20 mouse cellular contexts compared by ENCODE assay signal in the genomic region with DNA sequence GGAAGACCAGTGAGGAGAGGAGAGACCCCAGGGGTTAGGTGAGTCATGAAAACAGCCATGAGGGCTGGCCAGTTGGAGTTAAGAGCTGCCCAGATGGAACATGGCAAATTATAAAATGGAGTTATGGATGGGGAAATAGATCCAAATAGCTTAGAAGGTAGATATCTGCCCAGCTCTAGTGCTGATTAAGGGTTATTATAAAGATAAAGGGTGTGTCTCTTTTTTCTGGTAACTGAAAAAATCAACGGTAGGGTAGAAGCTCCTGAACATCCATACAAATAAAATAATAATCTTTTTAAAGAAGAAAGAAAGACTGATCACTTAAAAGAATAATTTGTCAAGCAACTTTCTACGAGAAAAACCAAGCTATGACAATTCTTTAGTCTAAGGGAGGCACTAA. TPM values are rescaled to one million over a fixed set of nuclear protein-coding genes. Genes with fewer than 3 reads are reported as not detected.
A peak's percentile ranks its signal among the peaks of the same experiment; 100 is the strongest.
DNase-seq lines count a peak whose midpoint lies in the region; ATAC-seq lines count a peak whose summit lies in the region.
"Had no signal": no experiment of that assay in that cellular context is flagged by ENCODE, and none has a peak within 500 bp of the region (broad histone marks: within the 10 kb centered on the region; RNA-seq: fewer than 3 reads in every experiment).

No protein-coding gene starts in this region.

- H3K9ac ChIP-seq in hindbrain, embryonic 14.5 days, result no peak overlapping the region
- no peak overlapping the region for H3K9ac ChIP-seq in hindbrain, embryonic 16.5 days (ENCODE audit: low read depth, low read length)
- H3K9ac ChIP-seq in neural tube, embryonic 13.5 days, result no peak overlapping the region
- peak overlapping the region; percentile 37; the same call in 1 of the 2 replicates for H3K9ac ChIP-seq in liver, embryonic 15.5 days
- H3K9ac ChIP-seq: heart, embryonic 15.5 days had no signal

- no peaks in the 10 kb centered on the region for H3K36me3 ChIP-seq in hindbrain, embryonic 14.5 days (replicated peaks; ENCODE audit: control insufficient read depth, insufficient read depth)
- no peaks in the 10 kb centered on the region for H3K36me3 ChIP-seq in hindbrain, embryonic 16.5 days (ENCODE audit: control insufficient read depth, insufficient read depth, low read length)
- H3K36me3 ChIP-seq in neural tube, embryonic 13.5 days, result peaks cover 3% of the 10 kb centered on the region; the same call in 1 of the 2 replicates
- peaks cover 45% of the 10 kb centered on the region for H3K36me3 ChIP-seq in liver, embryonic 15.5 days (replicated peaks)
- H3K36me3 ChIP-seq: heart, embryonic 15.5 days had no signal

- H3K27ac ChIP-seq in hindbrain, embryonic 14.5 days, result peak overlapping the region; percentile 44; the same call in 1 of the 2 replicates
- H3K27ac ChIP-seq in hindbrain, embryonic 16.5 days (ENCODE audit: low read depth, low read length), result no peak overlapping the region
- peak overlapping the region; percentile 71 for H3K27ac ChIP-seq in neural tube, embryonic 13.5 days (replicated peaks)
- peak overlapping the region; percentile 85 for H3K27ac ChIP-seq in liver, embryonic 15.5 days (replicated peaks)
- H3K27ac ChIP-seq: forebrain, embryonic 10.5 days; heart, embryonic 15.5 days; layer of hippocampus, adult 2 months had no signal

- peaks cover 21% of the 10 kb centered on the region for H3K4me1 ChIP-seq in hindbrain, embryonic 14.5 days (replicated peaks; ENCODE audit: control insufficient read depth, insufficient read depth, low read length)
- peaks cover 4% of the 10 kb centered on the region for H3K4me1 ChIP-seq in hindbrain, embryonic 16.5 days (ENCODE audit: control insufficient read depth, insufficient read depth, low read depth, low read length)
- peaks cover 24% of the 10 kb centered on the region for H3K4me1 ChIP-seq in neural tube, embryonic 13.5 days (replicated peaks)
- H3K4me1 ChIP-seq in liver, embryonic 15.5 days (replicated peaks), result peaks cover 76% of the 10 kb centered on the region

- H3K9me3 ChIP-seq in hindbrain, embryonic 14.5 days (ENCODE audit: control insufficient read depth, low read length), result no peaks in the 10 kb centered on the region
- no peaks in the 10 kb centered on the region for H3K9me3 ChIP-seq in hindbrain, embryonic 16.5 days (ENCODE audit: control insufficient read depth, low read length)
- no peaks in the 10 kb centered on the region for H3K9me3 ChIP-seq in neural tube, embryonic 13.5 days
- H3K9me3 ChIP-seq in liver, embryonic 15.5 days (replicated peaks), result 0 out of 2 replicates have a peak, but pooled peaks cover 2% of the 10 kb centered on the region
- H3K9me3 ChIP-seq: heart, embryonic 15.5 days had no signal

- no peak overlapping the region for H3K4me3 ChIP-seq in hindbrain, embryonic 14.5 days (replicated peaks; ENCODE audit: low read length)
- H3K4me3 ChIP-seq in hindbrain, embryonic 16.5 days (ENCODE audit: low read length), result no peak overlapping the region
- no peak overlapping the region for H3K4me3 ChIP-seq in neural tube, embryonic 13.5 days
- no peak overlapping the region for H3K4me3 ChIP-seq in liver, embryonic 15.5 days (replicated peaks)
- H3K4me3 ChIP-seq: forebrain, embryonic 10.5 days; heart, embryonic 15.5 days; layer of hippocampus, adult 2 months had no signal

- WGBS in hindbrain, embryonic 14.5 days, result 69% methylated on average over 2 of the region's 2 CpGs
- WGBS in hindbrain, embryonic 16.5 days, result 61% methylated on average over 2 of the region's 2 CpGs
- 76% methylated on average over 2 of the region's 2 CpGs for WGBS in neural tube, embryonic 13.5 days
- WGBS in liver, embryonic 15.5 days (ENCODE audit: insufficient replicate concordance), result 41% methylated on average over 2 of the region's 2 CpGs

- no peak for DNase-seq in hindbrain, embryonic 14.5 days (ENCODE audit: low spot score)
- DNase-seq in neural tube, embryonic 10.5 days (ENCODE audit: extremely low spot score, low spot score), result no peak
- no peak for DNase-seq in thymus, postnatal 10 days (ENCODE audit: low spot score in 2 of 2)
- no peak for DNase-seq in Muller cell, postnatal 12 days (ENCODE audit: inconsistent ontology term)
- DNase-seq: adrenal gland, postnatal 10 days; cerebellum, adult 9-10 months; heart, postnatal 4 days; kidney, adult 8-10 months; kidney, postnatal 14 days; lung, postnatal 10 days; right cerebral cortex, postnatal 25 days; thymus, adult 18-20 months had no signal

- H3K4me2 ChIP-seq in hindbrain, embryonic 14.5 days (replicated peaks), result no peak overlapping the region
- no peak overlapping the region for H3K4me2 ChIP-seq in hindbrain, embryonic 16.5 days (ENCODE audit: low read length)
- no peak overlapping the region for H3K4me2 ChIP-seq in neural tube, embryonic 13.5 days
- peak overlapping the region; percentile 33 for H3K4me2 ChIP-seq in liver, embryonic 15.5 days
- H3K4me2 ChIP-seq: heart, embryonic 15.5 days had no signal

- ATAC-seq in hindbrain, embryonic 14.5 days (ENCODE audit: low FRiP score), result no peak
- no peak for ATAC-seq in hindbrain, embryonic 16.5 days
- ATAC-seq in neural tube, embryonic 13.5 days (ENCODE audit: low read depth), result no peak; the same call in 1 of the 2 replicates
- no peak for ATAC-seq in liver, embryonic 15.5 days (ENCODE audit: insufficient read depth)
- ATAC-seq: activated CD4-positive, CD25-positive, alpha-beta regulatory T cell, adult 4 months had no signal

- no peaks in the 10 kb centered on the region for H3K27me3 ChIP-seq in hindbrain, embryonic 14.5 days (ENCODE audit: control insufficient read depth, insufficient read depth, low read length)
- no peaks in the 10 kb centered on the region for H3K27me3 ChIP-seq in hindbrain, embryonic 16.5 days (replicated peaks; ENCODE audit: control insufficient read depth, insufficient read depth, low read length)
- no peaks in the 10 kb centered on the region for H3K27me3 ChIP-seq in neural tube, embryonic 13.5 days
- H3K27me3 ChIP-seq in liver, embryonic 15.5 days, result no peaks in the 10 kb centered on the region
- H3K27me3 ChIP-seq: heart, embryonic 15.5 days had no signal

RNA-seq across cellular contexts. Expression of a gene that starts 49.2 kb away (rescaled TPM):
- polyA plus RNA-seq in hindbrain, embryonic 14.5 days (2014; fragmentation: Nextera tagmentation; extraction: Ambion mirVana), result not detected in 2 replicates
- polyA plus RNA-seq in hindbrain, embryonic 16.5 days (2015; fragmentation: Nextera tagmentation; extraction: Ambion mirVana), result 0.09 TPM in 1 of 2 replicates, not detected in the other
- 0.20 TPM in 1 of 2 replicates, not detected in the other for polyA plus RNA-seq in neural tube, embryonic 13.5 days (2015; fragmentation: Nextera tagmentation; extraction: Ambion mirVana)
- polyA plus RNA-seq in liver, embryonic 15.5 days (2015; fragmentation: Nextera tagmentation; extraction: Ambion mirVana), result 0.43 and 0.46 TPM in 2 replicates
- polyA plus RNA-seq: activated CD4-positive, CD25-positive, alpha-beta regulatory T cell, adult 4 months; forebrain, embryonic 10.5 days; intestine, embryonic 14.5 days had no signal

RNA-seq across cellular contexts. Expression of a gene that starts 49.9 kb away (rescaled TPM):
- 73.3 and 82.9 TPM in 2 replicates for polyA plus RNA-seq in hindbrain, embryonic 14.5 days (2014; fragmentation: Nextera tagmentation; extraction: Ambion mirVana)
- 43.1 and 60.9 TPM in 2 replicates for polyA plus RNA-seq in hindbrain, embryonic 16.5 days (2015; fragmentation: Nextera tagmentation; extraction: Ambion mirVana)
- polyA plus RNA-seq in neural tube, embryonic 13.5 days (2015; fragmentation: Nextera tagmentation; extraction: Ambion mirVana), result 95.5 and 113 TPM in 2 replicates
- polyA plus RNA-seq in liver, embryonic 15.5 days (2015; fragmentation: Nextera tagmentation; extraction: Ambion mirVana), result 181 and 204 TPM in 2 replicates
